Mouse (Mus musculus): ENCODE measurements around the gene Apobec1.

- TF ChIP-seq CTCF (IDR thresholded peaks at IDR 0.05): no peak
- TF ChIP-seq EP300 (IDR thresholded peaks at IDR 0.05): no peak
Measured at GRCm38 (mm10) chr6:122636666-122637065, 34.4 kb upstream of the Apobec1 start.
